Mouse (Mus musculus) forebrain, postnatal 0 days (tissue): ENCODE data around the gene Taok3. TPM values are rescaled to one million over a fixed set of nuclear protein-coding genes. Genes with fewer than 3 reads are reported as not detected.

Experiments used
- ATAC-seq: fragments of 200-750 bp; cut with Nextera tagmentation; 2 replicates; pipeline ENCODE4 v1.8.0; 2017; ENCODE audit warnings: mild to moderate bottlenecking, moderate library complexity
- DNase-seq: peaks from one replicate; pipeline ENCODE4 v3.0.0-alpha.2; 2015
- H3K27ac ChIP-seq: fragments of 300-500 bp; sonication (generic); 2 replicates; pipeline ENCODE4 v1.5.1; 2014; ENCODE audit warnings: low read depth, mild to moderate bottlenecking, antibody characterized with exemption, low read length, moderate library complexity, mixed read lengths
- H3K27me3 ChIP-seq: fragments of 300-500 bp; sonication (generic); 2 replicates; pipeline ENCODE4 v1.6.1; 2014; ENCODE audit warnings: mild to moderate bottlenecking, low read length, mixed read lengths; ENCODE audit not compliant: insufficient read depth
- H3K36me3 ChIP-seq: fragments of 300-500 bp; sonication (generic); 2 replicates; pipeline ENCODE4 v1.6.1; 2014; ENCODE audit warnings: mild to moderate bottlenecking, moderate library complexity; ENCODE audit not compliant: insufficient read depth
- H3K4me1 ChIP-seq: fragments of 300-500 bp; sonication (generic); 2 replicates; pipeline ENCODE4 v1.6.1; 2014; ENCODE audit warnings: antibody characterized with exemption; ENCODE audit not compliant: insufficient read depth
- H3K4me2 ChIP-seq: fragments of 300-500 bp; sonication (generic); 2 replicates; pipeline ENCODE4 v1.6.1; 2014; ENCODE audit warnings: low read depth, mild to moderate bottlenecking, moderate library complexity
- H3K4me3 ChIP-seq: fragments of 300-500 bp; sonication (generic); 2 replicates; pipeline ENCODE4 v1.5.1; 2014; ENCODE audit warnings: low read depth, low read length, mixed read lengths
- H3K9ac ChIP-seq: fragments of 300-500 bp; sonication (generic); 2 replicates; pipeline ENCODE4 v1.6.1; 2014; ENCODE audit warnings: mild to moderate bottlenecking
- H3K9me3 ChIP-seq: fragments of 300-500 bp; sonication (generic); 2 replicates; pipeline ENCODE4 v1.6.1; 2016; ENCODE audit warnings: low read length
- CTCF ChIP-seq: sonication (generic); IDR thresholded peaks from 2 replicates; pipeline ENCODE4 v1.5.1; 2016; ENCODE audit warnings: antibody characterized with exemption, control low read depth, low read depth
- WGBS: fragments of 180-500 bp; shearing (Covaris S2); extraction: QIAGEN DNeasy Blood & Tissue Kit; methylation state at CpG from one replicate; pipeline ENCODE4 v1.1.7; 2014; 5-methylcytosine and 5-hydroxymethylcytosine counted together
- polyA plus RNA-seq: library from polyadenylated mRNA; unstranded; fragments of >200 nt; fragmentation: Nextera tagmentation; extraction: Ambion mirVana; gene quantifications from 2 replicates; pipeline ENCODE4 v1.2.1, GENCODE M21; 2015
- total RNA-seq: library from RNA; depleted of rRNA; stranded (reverse); fragments of >200 nt; gene quantifications from 2 replicates; pipeline ENCODE4 v1.2.3, GENCODE M21; 2014

Gene Taok3
- total and polyA plus RNA-seq, 2 experiments from 2014 or later = 37.2 to 57.6 TPM

GRCm38 (mm10) chr5:117099742-117100141 lies 20.2 kb upstream of the Taok3 start:
- H3K4me3 ChIP-seq = no peak overlapping the region
- no peak overlapping the region for H3K27ac ChIP-seq
- H3K4me2 ChIP-seq = no peak overlapping the region
- no peaks in the 10 kb centered on the region for H3K9me3 ChIP-seq
- ATAC-seq = no peak
- peak; percentile 49 for TF ChIP-seq CTCF
- no peaks in the 10 kb centered on the region for H3K27me3 ChIP-seq
- H3K4me1 ChIP-seq = no peaks in the 10 kb centered on the region
- no peak for DNase-seq
- no peak overlapping the region for H3K9ac ChIP-seq
- 89% methylated on average over 11 of the region's 11 CpGs for WGBS
- H3K36me3 ChIP-seq = peaks cover 51% of the 10 kb centered on the region

- Histone ChIP-seq H3K9me3 (no peaks in the 10 kb centered on the region), H3K9ac (no peak overlapping the region), H3K27ac (no peak overlapping the region), H3K27me3 (no peaks in the 10 kb centered on the region), H3K4me1 (0 out of 2 replicates have a peak, but pooled peaks cover 2% of the 10 kb centered on the region), H3K36me3 (peaks cover 79% of the 10 kb centered on the region), H3K4me3 (no peak overlapping the region), H3K4me2 (no peak overlapping the region)
- ATAC-seq (no peak), DNase-seq (no peak)
- no peak for TF ChIP-seq CTCF
- 94% methylated on average over 20 of the region's 20 CpGs for WGBS
Measured at GRCm38 (mm10) chr5:117103194-117103929, 16.6 kb upstream of the Taok3 start.

GRCm38 (mm10) chr5:117104329-117104728 lies 15.6 kb upstream of the Taok3 start:
- no peak overlapping the region for H3K4me2 ChIP-seq
- no peak overlapping the region for H3K9ac ChIP-seq
- no peak overlapping the region for H3K27ac ChIP-seq
- H3K4me3 ChIP-seq = no peak overlapping the region
- H3K9me3 ChIP-seq = no peaks in the 10 kb centered on the region
- WGBS = 94% methylated on average over 12 of the region's 12 CpGs
- TF ChIP-seq CTCF = no peak
- DNase-seq = no peak
- 0 out of 2 replicates have a peak, but pooled peaks cover 2% of the 10 kb centered on the region for H3K4me1 ChIP-seq
- H3K36me3 ChIP-seq = peaks cover 87% of the 10 kb centered on the region
- no peak for ATAC-seq
- H3K27me3 ChIP-seq = no peaks in the 10 kb centered on the region

- WGBS = 34% methylated on average over 9 of the region's 9 CpGs
- no peak for DNase-seq
- H3K4me3 ChIP-seq = no peak overlapping the region
- no peak overlapping the region for H3K4me2 ChIP-seq
- peaks cover 78% of the 10 kb centered on the region for H3K36me3 ChIP-seq
- no peak for TF ChIP-seq CTCF
- peak; percentile 45; the same call in 1 of the 2 replicates for ATAC-seq
- no peaks in the 10 kb centered on the region for H3K27me3 ChIP-seq
- no peak overlapping the region for H3K9ac ChIP-seq
- H3K9me3 ChIP-seq = no peaks in the 10 kb centered on the region
- H3K4me1 ChIP-seq = 0 out of 2 replicates have a peak, but pooled peaks cover 2% of the 10 kb centered on the region
- 0 out of 2 replicates have a peak overlapping the region, but pooled peaks have one; percentile 21 for H3K27ac ChIP-seq
Measured at GRCm38 (mm10) chr5:117105761-117106160, 14.2 kb upstream of the Taok3 start.

GRCm38 (mm10) chr5:117108292-117108691 lies 11.6 kb upstream of the Taok3 start:
- H3K4me3 ChIP-seq = no peak overlapping the region
- 0 out of 2 replicates have a peak, but pooled peaks cover 2% of the 10 kb centered on the region for H3K4me1 ChIP-seq
- TF ChIP-seq CTCF = no peak
- no peak overlapping the region for H3K9ac ChIP-seq
- ATAC-seq = no peak
- peaks cover 72% of the 10 kb centered on the region for H3K36me3 ChIP-seq
- H3K27ac ChIP-seq = no peak overlapping the region
- no peak for DNase-seq
- no peaks in the 10 kb centered on the region for H3K9me3 ChIP-seq
- H3K4me2 ChIP-seq = no peak overlapping the region
- 95% methylated on average over 13 of the region's 13 CpGs for WGBS
- H3K27me3 ChIP-seq = no peaks in the 10 kb centered on the region

- Histone ChIP-seq H3K4me3 (no peak overlapping the region), H3K9me3 (no peaks in the 10 kb centered on the region), H3K4me2 (no peak overlapping the region), H3K36me3 (peaks cover 71% of the 10 kb centered on the region), H3K27ac (no peak overlapping the region), H3K4me1 (0 out of 2 replicates have a peak, but pooled peaks cover 2% of the 10 kb centered on the region), H3K27me3 (no peaks in the 10 kb centered on the region), H3K9ac (no peak overlapping the region)
- DNase-seq (no peak), ATAC-seq (no peak)
- WGBS = 98% methylated on average over 13 of the region's 13 CpGs
- TF ChIP-seq CTCF = no peak
Measured at GRCm38 (mm10) chr5:117108731-117109130, 11.2 kb upstream of the Taok3 start.

- 88% methylated on average over 8 of the region's 8 CpGs for WGBS
- DNase-seq (no peak), ATAC-seq (no peak)
- H3K36me3 ChIP-seq = peaks cover 66% of the 10 kb centered on the region
- H3K9ac ChIP-seq = no peak overlapping the region
- no peak overlapping the region for H3K4me3 ChIP-seq
- no peak overlapping the region for H3K4me2 ChIP-seq
- H3K27ac ChIP-seq = no peak overlapping the region
- TF ChIP-seq CTCF = peak; percentile 57
- H3K27me3 ChIP-seq = no peaks in the 10 kb centered on the region
- H3K4me1 ChIP-seq = 0 out of 2 replicates have a peak, but pooled peaks cover 2% of the 10 kb centered on the region
- H3K9me3 ChIP-seq = no peaks in the 10 kb centered on the region
Measured at GRCm38 (mm10) chr5:117109522-117109921, 10.4 kb upstream of the Taok3 start.
